ENCODE assay signal across 8 mouse cellular contexts in the genomic region with DNA sequence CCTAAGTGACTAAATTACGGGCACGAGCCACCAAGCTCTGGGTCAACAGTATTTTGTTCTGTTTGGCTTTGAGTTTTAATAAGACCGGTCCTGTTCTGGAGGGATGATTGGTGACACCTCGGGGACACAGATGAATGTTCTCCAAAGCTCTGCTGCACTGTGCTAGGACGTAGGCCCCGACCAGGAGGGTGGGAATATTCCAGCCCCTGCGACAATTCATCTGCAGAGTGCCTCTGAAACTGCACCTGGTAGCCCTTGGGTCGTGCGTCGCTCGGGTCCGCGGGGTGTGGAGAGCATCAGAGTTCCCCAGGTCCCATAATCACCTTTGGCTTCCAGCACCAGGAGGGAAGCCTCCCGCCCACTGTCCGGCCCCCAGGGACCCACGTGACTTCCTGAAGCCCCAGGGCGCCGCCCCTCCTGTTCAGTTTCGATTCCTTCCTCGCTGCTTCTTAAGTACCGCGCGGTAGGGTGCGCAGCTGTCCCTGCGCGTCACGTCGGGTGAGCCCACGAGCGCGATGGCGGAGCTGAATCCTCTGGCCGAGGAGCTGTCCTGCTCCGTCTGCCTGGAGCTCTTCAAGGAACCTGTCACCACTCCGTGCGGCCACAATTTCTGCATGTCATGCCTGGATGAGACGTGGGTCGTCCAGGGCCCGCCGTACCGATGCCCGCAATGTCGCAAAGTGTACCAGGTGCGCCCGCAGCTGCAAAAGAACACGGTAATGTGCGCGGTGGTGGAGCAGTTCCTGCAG. TPM values are rescaled to one million over a fixed set of nuclear protein-coding genes. Genes with fewer than 3 reads are reported as not detected.
DNase-seq lines count a peak whose midpoint lies in the region; ATAC-seq and TF ChIP-seq lines count a peak whose summit lies in the region.

A gene (plus strand): TSS at position 403 of the 749 bp plus-strand sequence.

- peak within 1 kb of the TSS; percentile 52 for H3K4me3 ChIP-seq in limb, embryonic 13.5 days
- peak within 1 kb of the TSS; percentile 33 for H3K4me3 ChIP-seq in midbrain, embryonic 14.5 days (replicated peaks; ENCODE audit: low read depth, low read length)
- H3K4me3 ChIP-seq in small intestine, adult 2 months (ENCODE audit: low read depth, low read length): peak within 1 kb of the TSS; percentile 85

- no peak within 1 kb of the TSS for H3K27ac ChIP-seq in limb, embryonic 13.5 days
- H3K27ac ChIP-seq in midbrain, embryonic 14.5 days (replicated peaks; ENCODE audit: low read depth, low read length): no peak within 1 kb of the TSS
- H3K27ac ChIP-seq in small intestine, adult 2 months (ENCODE audit: insufficient read depth, low read depth, low read length): peak within 1 kb of the TSS; percentile 83

- 3% methylated on average over 48 of the region's 48 CpGs for WGBS in limb, embryonic 13.5 days
- 3% methylated on average over 48 of the region's 48 CpGs for WGBS in midbrain, embryonic 14.5 days
- under 1% methylated on average over 48 of the region's 48 CpGs for WGBS in small intestine, adult 2 months

- peak; percentile 99 for DNase-seq in ZHBTc4 (ENCODE audit: low read depth, low spot score)
- DNase-seq in embryo, embryonic 9.5 days (ENCODE audit: extremely low spot score): peak; percentile 68
- peak; percentile 100 for DNase-seq in heart, adult 11 months
- DNase-seq in kidney, adult 11 months: peak; percentile 94
- DNase-seq in midbrain, embryonic 14.5 days: peak; percentile 73

- H3K4me1 ChIP-seq in limb, embryonic 13.5 days: 0 out of 2 replicates have a peak, but pooled peaks cover 5% of the 10 kb centered on the region
- H3K4me1 ChIP-seq in midbrain, embryonic 14.5 days (ENCODE audit: control insufficient read depth, insufficient read depth, low read length): no peaks in the 10 kb centered on the region
- peaks cover 33% of the 10 kb centered on the region for H3K4me1 ChIP-seq in small intestine, adult 2 months (ENCODE audit: control insufficient read depth, insufficient read depth, insufficient read length, low read length)

- peak within 1 kb of the TSS; percentile 63 for H3K9ac ChIP-seq in limb, embryonic 13.5 days
- H3K9ac ChIP-seq in midbrain, embryonic 14.5 days (replicated peaks; ENCODE audit: low read length): no peak within 1 kb of the TSS

- TF ChIP-seq POLR2A in small intestine, adult 2 months (IDR thresholded peaks at IDR 0.05; ENCODE audit: low read depth, low read length): peak; percentile 99

- peaks cover 38% of the 10 kb centered on the region for H3K27me3 ChIP-seq in limb, embryonic 13.5 days
- peaks cover 14% of the 10 kb centered on the region for H3K27me3 ChIP-seq in midbrain, embryonic 14.5 days (ENCODE audit: control insufficient read depth, insufficient read depth, low read length)
- no peaks in the 10 kb centered on the region for H3K27me3 ChIP-seq in small intestine, adult 2 months (ENCODE audit: control insufficient read depth, insufficient read depth, low read length)

- H3K4me2 ChIP-seq in limb, embryonic 13.5 days (replicated peaks): peak within 1 kb of the TSS; percentile 70
- H3K4me2 ChIP-seq in midbrain, embryonic 14.5 days (ENCODE audit: low read length): peak within 1 kb of the TSS; percentile 41

- no peaks in the 10 kb centered on the region for H3K36me3 ChIP-seq in limb, embryonic 13.5 days
- no peaks in the 10 kb centered on the region for H3K36me3 ChIP-seq in midbrain, embryonic 14.5 days (ENCODE audit: control insufficient read depth, insufficient read depth, low read length)
- peaks cover 1% of the 10 kb centered on the region; the same call in 1 of the 2 replicates for H3K36me3 ChIP-seq in small intestine, adult 2 months (ENCODE audit: control insufficient read depth, insufficient read depth, low read length)

- ATAC-seq in limb, embryonic 13.5 days (ENCODE audit: low FRiP score, low read depth): peak; percentile 60
- no peak for ATAC-seq in midbrain, embryonic 14.5 days (ENCODE audit: low FRiP score, low TSS enrichment)
- no peak for ATAC-seq in cerebellum, adult (ENCODE audit: insufficient number of reproducible peaks, low FRiP score, low TSS enrichment)

- no peak for TF ChIP-seq CTCF in small intestine, adult 2 months (IDR thresholded peaks at IDR 0.05; ENCODE audit: extremely low read depth, insufficient read length, insufficient replicate concordance, low read depth, low read length)

- H3K9me3 ChIP-seq in limb, embryonic 13.5 days: no peaks in the 10 kb centered on the region
- no peaks in the 10 kb centered on the region for H3K9me3 ChIP-seq in midbrain, embryonic 14.5 days (ENCODE audit: control insufficient read depth, low read length)

RNA-seq across cellular contexts. Expression of the gene that starts here (rescaled TPM):
- 5.4 and 6.7 TPM in 2 replicates for polyA plus RNA-seq in limb, embryonic 13.5 days (2015; fragmentation: Nextera tagmentation; extraction: Ambion mirVana)
- polyA plus RNA-seq in midbrain, embryonic 14.5 days (2014; fragmentation: Nextera tagmentation; extraction: Ambion mirVana): 2.0 and 3.9 TPM in 2 replicates
- polyA plus RNA-seq in small intestine, adult 2 months (2012; rRNA removed): 57.2 and 129 TPM in 2 replicates

Comparison
In these comparisons a context has a peak if more than half of its experiments do, and no peak if none do; other contexts are left out.
1. H3K4me3 ChIP-seq: peak in every context shown above with its lines; median percentile 85 in small intestine, adult 2 months; 52 in limb, embryonic 13.5 days; 33 in midbrain, embryonic 14.5 days.